Comparison of ENCODE assay signal across 9 mouse cellular contexts in genomic region chr9:32668075-32668673, GRCm38 (mm10). TPM values are rescaled to one million over a fixed set of nuclear protein-coding genes. Genes with fewer than 3 reads are reported as not detected.
A peak's percentile ranks its signal among the peaks of the same experiment; 100 is the strongest.
DNase-seq lines count a peak whose midpoint lies in the region; ATAC-seq and TF ChIP-seq lines count a peak whose summit lies in the region.
"Had no signal": no experiment of that assay in that cellular context is flagged by ENCODE, and none has a peak within 500 bp of the region (broad histone marks: within the 10 kb centered on the region; RNA-seq: fewer than 3 reads in every experiment).

No protein-coding gene starts in this region.

- no peak for TF ChIP-seq CTCF in gastrocnemius, adult 2 months (IDR thresholded peaks at IDR 0.05)

- H3K4me3 ChIP-seq in gastrocnemius, adult 2 months = peak overlapping the region; percentile 14; the same call in 1 of the 2 replicates
- H3K4me3 ChIP-seq in midbrain, embryonic 11.5 days (ENCODE audit: low read depth, low read length) = no peak overlapping the region
- H3K4me3 ChIP-seq in midbrain, embryonic 10.5 days = no peak overlapping the region
- H3K4me3 ChIP-seq in embryonic facial prominence, embryonic 10.5 days = no peak overlapping the region

- ATAC-seq in midbrain, embryonic 11.5 days (ENCODE audit: low FRiP score) = no peak
- peak; percentile 85 for ATAC-seq in megakaryocyte, adult 5-6 weeks (ENCODE audit: poor library complexity, severe bottlenecking)

- 0 out of 2 replicates have a peak overlapping the region, but pooled peaks have one; percentile 16 for H3K9ac ChIP-seq in midbrain, embryonic 11.5 days (ENCODE audit: low read length)

- peak overlapping the region; percentile 70 for H3K27ac ChIP-seq in gastrocnemius, adult 2 months
- no peak overlapping the region for H3K27ac ChIP-seq in midbrain, embryonic 11.5 days (ENCODE audit: low read depth, low read length)
- no peak overlapping the region for H3K27ac ChIP-seq in midbrain, embryonic 10.5 days (replicated peaks)
- peak overlapping the region; percentile 40; the same call in 1 of the 2 replicates for H3K27ac ChIP-seq in embryonic facial prominence, embryonic 10.5 days (replicated peaks)

- H3K4me1 ChIP-seq in midbrain, embryonic 11.5 days (ENCODE audit: control insufficient read depth, insufficient read depth, low read length) = peaks cover 18% of the 10 kb centered on the region
- peaks cover 37% of the 10 kb centered on the region for H3K4me1 ChIP-seq in midbrain, embryonic 10.5 days
- H3K4me1 ChIP-seq in embryonic facial prominence, embryonic 10.5 days = peaks cover 68% of the 10 kb centered on the region

- 71% methylated on average over 9 of the region's 9 CpGs for WGBS in midbrain, embryonic 11.5 days
- 78% methylated on average over 9 of the region's 9 CpGs for WGBS in midbrain, embryonic 10.5 days
- 51% methylated on average over 9 of the region's 9 CpGs for WGBS in embryonic facial prominence, embryonic 10.5 days

- H3K4me2 ChIP-seq in midbrain, embryonic 11.5 days = no peak overlapping the region

- H3K27me3 ChIP-seq in midbrain, embryonic 11.5 days (ENCODE audit: control insufficient read depth, insufficient read depth, low read length) = peaks cover 12% of the 10 kb centered on the region
- peaks cover 94% of the 10 kb centered on the region for H3K27me3 ChIP-seq in midbrain, embryonic 10.5 days (ENCODE audit: low read depth, poor library complexity, severe bottlenecking)
- H3K27me3 ChIP-seq in embryonic facial prominence, embryonic 10.5 days (replicated peaks; ENCODE audit: low read depth, poor library complexity, severe bottlenecking) = peaks cover 89% of the 10 kb centered on the region

- no peaks in the 10 kb centered on the region for H3K36me3 ChIP-seq in midbrain, embryonic 11.5 days (ENCODE audit: control insufficient read depth, insufficient read depth, low read length)
- H3K36me3 ChIP-seq in midbrain, embryonic 10.5 days = no peaks in the 10 kb centered on the region
- no peaks in the 10 kb centered on the region for H3K36me3 ChIP-seq in embryonic facial prominence, embryonic 10.5 days (replicated peaks)

- intact Hi-C loops in gastrocnemius, adult 2 months (cut with DNase I) = no loop called here
- intact Hi-C loops in gastrocnemius, postnatal 36 days (cut with DNase I) = no loop called here

- H3K9me3 ChIP-seq in midbrain, embryonic 11.5 days (ENCODE audit: control insufficient read depth, low read length) = no peaks in the 10 kb centered on the region
- H3K9me3 ChIP-seq in midbrain, embryonic 10.5 days (replicated peaks) = no peaks in the 10 kb centered on the region
- H3K9me3 ChIP-seq in embryonic facial prominence, embryonic 10.5 days = no peaks in the 10 kb centered on the region

- DNase-seq in gastrocnemius, adult 2 months = no peak
- DNase-seq in gastrocnemius, postnatal 36 days = no peak
- DNase-seq in midbrain, embryonic 11.5 days (ENCODE audit: low spot score, missing footprints) = no peak
- DNase-seq in midbrain, embryonic 10.5 days (ENCODE audit: low spot score) = no peak
- peak; percentile 20 for DNase-seq in embryonic facial prominence, embryonic 10.5 days (ENCODE audit: low spot score)
- no peak for DNase-seq in adrenal gland, postnatal 25 days
- DNase-seq in kidney, postnatal 14 days = no peak
- DNase-seq: adrenal gland, postnatal 10 days had no signal

RNA-seq across cellular contexts. Expression of gene Ets1, which starts 32.2 kb away (rescaled TPM):
- 10 to 100 TPM; 11.6 to 11.7 TPM for total RNA-seq in gastrocnemius, adult 2 months (2021)
- total RNA-seq in gastrocnemius, postnatal 36 days (2021) = 10 to 100 TPM; 17.2 to 17.4 TPM
- polyA plus RNA-seq in midbrain, embryonic 11.5 days (2014; fragmentation: Nextera tagmentation; extraction: Ambion mirVana) = 21.7 and 22.9 TPM in 2 replicates
- 25.7 and 26.2 TPM in 2 replicates for polyA plus RNA-seq in midbrain, embryonic 10.5 days (2016; fragmentation: Nextera tagmentation; extraction: Ambion mirVana)
- 34.0 and 38.6 TPM in 2 replicates for polyA plus RNA-seq in embryonic facial prominence, embryonic 10.5 days (2016; fragmentation: Nextera tagmentation; extraction: Ambion mirVana)
- 8.6 and 16.8 TPM in 2 replicates for total RNA-seq in megakaryocyte, adult 5-6 weeks (2015)
- 29.5 and 33.1 TPM in 2 replicates for total RNA-seq in megakaryocyte, adult 5-6 weeks (2017)
- total RNA-seq in adrenal gland, postnatal 25 days (2021) = 30.2 and 35.5 TPM in 2 replicates

Comparison
In these comparisons a context has a peak if more than half of its experiments do, and no peak if none do; other contexts are left out.
1. H3K27ac ChIP-seq: peak in gastrocnemius, adult 2 months (single experiment) and embryonic facial prominence, embryonic 10.5 days (single experiment); none in midbrain, embryonic 11.5 days (single experiment) and midbrain, embryonic 10.5 days (single experiment).